Mouse (Mus musculus) layer of hippocampus, postnatal 25 days (tissue): Measurements from ENCODE around the gene Lpgat1. TPM values are rescaled to one million over a fixed set of nuclear protein-coding genes. Genes with fewer than 3 reads are reported as not detected.

Source experiments
- total RNA-seq, 2 experiments: library from RNA; stranded (reverse); gene quantifications; 2 replicates each; pipeline ENCODE4 v1.2.3; 2021

Lpgat1 gene
- total RNA-seq, 2 experiments from 2014 or later: 114 to 120 TPM

Other genes starting within 250 kb of the Lpgat1 start
- 1 to 10 TPM; 1.2 TPM for gene Dtl, start 142.3 kb upstream of the Lpgat1 start, total RNA-seq
- gene Ints7, start 142.2 kb upstream of the Lpgat1 start, total RNA-seq: 10 to 100 TPM; 24.0 to 25.4 TPM
- 1 to 10 TPM; 1.0 to 1.1 TPM for gene Nek2, start 103.6 kb downstream of the Lpgat1 start, total RNA-seq
- 10 to 100 TPM; 34.5 to 35.5 TPM for gene Slc30a1, start 188.9 kb downstream of the Lpgat1 start, total RNA-seq